In genomic region chr13:114344979-114345712, GRCm38 (mm10) we compare ENCODE assay signal across 19 mouse cellular contexts. TPM values are rescaled to one million over a fixed set of nuclear protein-coding genes. Genes with fewer than 3 reads are reported as not detected.
DNase-seq lines count a peak whose midpoint lies in the region; ATAC-seq lines count a peak whose summit lies in the region.
"Had no signal": no experiment of that assay in that cellular context is flagged by ENCODE, and none has a peak within 500 bp of the region (broad histone marks: within the 10 kb centered on the region; RNA-seq: fewer than 3 reads in every experiment).

No protein-coding gene starts in this region.

- 0 out of 2 replicates have a peak, but pooled peaks have one; percentile 24 for ATAC-seq in forebrain, embryonic 13.5 days
- ATAC-seq in forebrain, embryonic 15.5 days (replicated peaks) = no peak; the same call in 1 of the 2 replicates
- peak; percentile 46; the same call in 1 of the 2 replicates for ATAC-seq in midbrain, embryonic 13.5 days
- 0 out of 2 replicates have a peak, but pooled peaks have one; percentile 34 for ATAC-seq in hindbrain, embryonic 15.5 days (ENCODE audit: low FRiP score, low read depth)
- ATAC-seq in neural tube, embryonic 14.5 days (ENCODE audit: low read depth) = peak; percentile 38; the same call in 1 of the 2 replicates
- ATAC-seq: intestine, postnatal 0 days had no signal

- no peak overlapping the region for H3K27ac ChIP-seq in forebrain, embryonic 13.5 days
- H3K27ac ChIP-seq in forebrain, embryonic 15.5 days (replicated peaks) = no peak overlapping the region
- H3K27ac ChIP-seq in midbrain, embryonic 13.5 days = peak overlapping the region; percentile 53; the same call in 1 of the 2 replicates
- no peak overlapping the region for H3K27ac ChIP-seq in midbrain, embryonic 10.5 days (replicated peaks)
- no peak overlapping the region for H3K27ac ChIP-seq in hindbrain, embryonic 15.5 days (replicated peaks)
- no peak overlapping the region for H3K27ac ChIP-seq in neural tube, embryonic 14.5 days (ENCODE audit: low read depth, low read length)
- H3K27ac ChIP-seq in embryonic facial prominence, embryonic 10.5 days (replicated peaks) = no peak overlapping the region
- H3K27ac ChIP-seq: heart, embryonic 10.5 days; layer of hippocampus, adult 2 months had no signal

- no peak overlapping the region for H3K9ac ChIP-seq in forebrain, embryonic 13.5 days
- H3K9ac ChIP-seq in forebrain, embryonic 15.5 days (replicated peaks) = no peak overlapping the region
- no peak overlapping the region for H3K9ac ChIP-seq in midbrain, embryonic 13.5 days (replicated peaks)
- no peak overlapping the region for H3K9ac ChIP-seq in hindbrain, embryonic 15.5 days
- no peak overlapping the region for H3K9ac ChIP-seq in neural tube, embryonic 14.5 days (replicated peaks; ENCODE audit: low read depth, low read length)

- H3K36me3 ChIP-seq in forebrain, embryonic 13.5 days (ENCODE audit: poor library complexity, severe bottlenecking) = no peaks in the 10 kb centered on the region
- no peaks in the 10 kb centered on the region for H3K36me3 ChIP-seq in forebrain, embryonic 15.5 days
- no peaks in the 10 kb centered on the region for H3K36me3 ChIP-seq in midbrain, embryonic 13.5 days
- H3K36me3 ChIP-seq in midbrain, embryonic 10.5 days = peaks cover 4% of the 10 kb centered on the region; the same call in 1 of the 2 replicates
- no peaks in the 10 kb centered on the region for H3K36me3 ChIP-seq in hindbrain, embryonic 15.5 days
- no peaks in the 10 kb centered on the region for H3K36me3 ChIP-seq in neural tube, embryonic 14.5 days (ENCODE audit: control insufficient read depth, insufficient read depth, low read length)
- no peaks in the 10 kb centered on the region for H3K36me3 ChIP-seq in embryonic facial prominence, embryonic 10.5 days (replicated peaks)
- H3K36me3 ChIP-seq: heart, embryonic 10.5 days had no signal

- H3K27me3 ChIP-seq in forebrain, embryonic 13.5 days = no peaks in the 10 kb centered on the region
- H3K27me3 ChIP-seq in forebrain, embryonic 15.5 days = no peaks in the 10 kb centered on the region
- no peaks in the 10 kb centered on the region for H3K27me3 ChIP-seq in midbrain, embryonic 13.5 days
- H3K27me3 ChIP-seq in midbrain, embryonic 10.5 days (ENCODE audit: low read depth, poor library complexity, severe bottlenecking) = no peaks in the 10 kb centered on the region
- no peaks in the 10 kb centered on the region for H3K27me3 ChIP-seq in hindbrain, embryonic 15.5 days
- no peaks in the 10 kb centered on the region for H3K27me3 ChIP-seq in neural tube, embryonic 14.5 days (ENCODE audit: control insufficient read depth, insufficient read depth, low read length)
- no peaks in the 10 kb centered on the region for H3K27me3 ChIP-seq in embryonic facial prominence, embryonic 10.5 days (replicated peaks; ENCODE audit: low read depth, poor library complexity, severe bottlenecking)

- H3K4me1 ChIP-seq in forebrain, embryonic 13.5 days = peaks cover 23% of the 10 kb centered on the region
- H3K4me1 ChIP-seq in forebrain, embryonic 15.5 days = peaks cover 11% of the 10 kb centered on the region; the same call in 1 of the 2 replicates
- H3K4me1 ChIP-seq in midbrain, embryonic 13.5 days (replicated peaks) = peaks cover 25% of the 10 kb centered on the region
- peaks cover 37% of the 10 kb centered on the region for H3K4me1 ChIP-seq in midbrain, embryonic 10.5 days
- peaks cover 7% of the 10 kb centered on the region for H3K4me1 ChIP-seq in hindbrain, embryonic 15.5 days (replicated peaks)
- H3K4me1 ChIP-seq in neural tube, embryonic 14.5 days (ENCODE audit: control insufficient read depth, insufficient read depth, low read length) = 0 out of 2 replicates have a peak, but pooled peaks cover 2% of the 10 kb centered on the region
- peaks cover 12% of the 10 kb centered on the region for H3K4me1 ChIP-seq in embryonic facial prominence, embryonic 10.5 days

- H3K4me2 ChIP-seq in forebrain, embryonic 13.5 days = no peak overlapping the region
- no peak overlapping the region for H3K4me2 ChIP-seq in forebrain, embryonic 15.5 days (replicated peaks)
- H3K4me2 ChIP-seq in midbrain, embryonic 13.5 days (replicated peaks) = no peak overlapping the region
- H3K4me2 ChIP-seq in hindbrain, embryonic 15.5 days = no peak overlapping the region
- no peak overlapping the region for H3K4me2 ChIP-seq in neural tube, embryonic 14.5 days (ENCODE audit: low read depth, low read length)

- no peak overlapping the region for H3K4me3 ChIP-seq in forebrain, embryonic 13.5 days
- no peak overlapping the region for H3K4me3 ChIP-seq in forebrain, embryonic 15.5 days
- H3K4me3 ChIP-seq in midbrain, embryonic 13.5 days (replicated peaks) = no peak overlapping the region
- no peak overlapping the region for H3K4me3 ChIP-seq in midbrain, embryonic 10.5 days
- no peak overlapping the region for H3K4me3 ChIP-seq in hindbrain, embryonic 15.5 days
- no peak overlapping the region for H3K4me3 ChIP-seq in neural tube, embryonic 14.5 days (ENCODE audit: low read depth, low read length)
- no peak overlapping the region for H3K4me3 ChIP-seq in embryonic facial prominence, embryonic 10.5 days
- H3K4me3 ChIP-seq: heart, embryonic 10.5 days; layer of hippocampus, adult 2 months had no signal

- H3K9me3 ChIP-seq in forebrain, embryonic 13.5 days (replicated peaks) = no peaks in the 10 kb centered on the region
- H3K9me3 ChIP-seq in forebrain, embryonic 15.5 days = no peaks in the 10 kb centered on the region
- H3K9me3 ChIP-seq in midbrain, embryonic 13.5 days = no peaks in the 10 kb centered on the region
- no peaks in the 10 kb centered on the region for H3K9me3 ChIP-seq in midbrain, embryonic 10.5 days (replicated peaks)
- no peaks in the 10 kb centered on the region for H3K9me3 ChIP-seq in hindbrain, embryonic 15.5 days
- no peaks in the 10 kb centered on the region for H3K9me3 ChIP-seq in neural tube, embryonic 14.5 days (ENCODE audit: control insufficient read depth, low read length)
- H3K9me3 ChIP-seq in embryonic facial prominence, embryonic 10.5 days = no peaks in the 10 kb centered on the region
- H3K9me3 ChIP-seq: heart, embryonic 10.5 days had no signal

- WGBS in forebrain, embryonic 13.5 days = 64% methylated on average over 13 of the region's 13 CpGs
- 61% methylated on average over 13 of the region's 13 CpGs for WGBS in forebrain, embryonic 15.5 days
- WGBS in midbrain, embryonic 13.5 days = 62% methylated on average over 13 of the region's 13 CpGs
- WGBS in midbrain, embryonic 10.5 days = 78% methylated on average over 13 of the region's 13 CpGs
- WGBS in hindbrain, embryonic 15.5 days = 53% methylated on average over 13 of the region's 13 CpGs
- WGBS in neural tube, embryonic 14.5 days = 57% methylated on average over 13 of the region's 13 CpGs
- 78% methylated on average over 13 of the region's 13 CpGs for WGBS in embryonic facial prominence, embryonic 10.5 days

- no peak for DNase-seq in midbrain, embryonic 10.5 days (ENCODE audit: low spot score)
- no peak for DNase-seq in urinary bladder, adult 2 months (ENCODE audit: low spot score)
- no peak for DNase-seq in embryonic facial prominence, embryonic 10.5 days (ENCODE audit: low spot score)
- DNase-seq: adrenal gland, postnatal 25 days; cerebellum, adult 11 months; cerebellum, adult 9-11 months; kidney, postnatal 25 days; lung, postnatal 4 days; right cerebral cortex, adult 18-20 months; thymus, adult 18-20 months; thymus, postnatal 36 days had no signal

RNA-seq across cellular contexts. Expression of gene Ndufs4, which starts 42.9 kb away (rescaled TPM):
- 358 and 368 TPM in 2 replicates for polyA plus RNA-seq in forebrain, embryonic 13.5 days (2015; fragmentation: Nextera tagmentation; extraction: Ambion mirVana)
- 329 and 341 TPM in 2 replicates for polyA plus RNA-seq in forebrain, embryonic 15.5 days (2015; fragmentation: Nextera tagmentation; extraction: Ambion mirVana)
- 380 and 387 TPM in 2 replicates for polyA plus RNA-seq in midbrain, embryonic 13.5 days (2015; fragmentation: Nextera tagmentation; extraction: Ambion mirVana)
- 304 and 308 TPM in 2 replicates for polyA plus RNA-seq in midbrain, embryonic 10.5 days (2016; fragmentation: Nextera tagmentation; extraction: Ambion mirVana)
- polyA plus RNA-seq in hindbrain, embryonic 15.5 days (2015; fragmentation: Nextera tagmentation; extraction: Ambion mirVana) = 348 and 377 TPM in 2 replicates
- 392 and 426 TPM in 2 replicates for polyA plus RNA-seq in neural tube, embryonic 14.5 days (2014; fragmentation: Nextera tagmentation; extraction: Ambion mirVana)
- polyA plus RNA-seq in urinary bladder, adult 2 months (2012; rRNA removed) = 88.2 and 90.7 TPM in 2 replicates
- 246 and 273 TPM in 2 replicates for polyA plus RNA-seq in embryonic facial prominence, embryonic 10.5 days (2016; fragmentation: Nextera tagmentation; extraction: Ambion mirVana)
